Mouse (Mus musculus): ENCODE data around the gene Epop.

Gene Epop

GRCm38 (mm10) chr11:97628568-97629518 lies 659 bp downstream of the Epop start:
- DNase-seq (ENCODE audit: low read depth): no peak

GRCm38 (mm10) chr11:97628303-97628567 lies 1.3 kb downstream of the Epop start:
- DNase-seq (ENCODE audit: low read depth): no peak

- no peak for DNase-seq (ENCODE audit: low read depth)
Measured at GRCm38 (mm10) chr11:97627556-97628302, 1.8 kb downstream of the Epop start.

GRCm38 (mm10) chr11:97626850-97627249 lies 2.7 kb downstream of the Epop start:
- no peak for DNase-seq (ENCODE audit: low read depth)

DNA sequence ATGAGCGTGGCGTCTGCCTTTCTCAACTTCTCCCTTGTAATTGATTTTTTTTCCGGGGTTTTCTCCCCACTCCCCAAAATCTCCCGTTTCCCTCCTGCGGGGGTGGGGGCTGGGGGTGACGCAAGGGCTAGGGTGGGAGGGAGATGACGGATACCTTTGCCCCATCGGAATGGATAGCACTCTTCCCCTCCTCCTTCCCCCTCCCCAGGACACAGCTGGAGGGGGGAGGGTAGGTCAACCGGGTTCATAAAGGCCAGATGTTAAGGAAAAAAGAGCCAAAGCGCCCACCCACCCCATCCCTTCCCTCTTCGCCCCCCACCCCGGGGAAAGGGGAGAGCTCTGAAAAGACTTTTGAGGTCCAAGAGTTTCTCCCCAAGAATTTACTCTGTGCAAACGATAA lies 3.1 kb downstream of the Epop start:
- DNase-seq (ENCODE audit: low read depth): no peak

GRCm38 (mm10) chr11:97625551-97625950 lies 4.0 kb downstream of the Epop start:
- DNase-seq (ENCODE audit: low read depth): no peak

GRCm38 (mm10) chr11:97623166-97623565 lies 6.3 kb downstream of the Epop start:
- DNase-seq (ENCODE audit: low read depth): no peak

GRCm38 (mm10) chr11:97622440-97622839 lies 7.1 kb downstream of the Epop start:
- peak; percentile 66 for DNase-seq (ENCODE audit: low read depth)

- no peak for DNase-seq (ENCODE audit: low read depth)
Measured at GRCm38 (mm10) chr11:97619391-97619795, 10.1 kb downstream of the Epop start.

DNA sequence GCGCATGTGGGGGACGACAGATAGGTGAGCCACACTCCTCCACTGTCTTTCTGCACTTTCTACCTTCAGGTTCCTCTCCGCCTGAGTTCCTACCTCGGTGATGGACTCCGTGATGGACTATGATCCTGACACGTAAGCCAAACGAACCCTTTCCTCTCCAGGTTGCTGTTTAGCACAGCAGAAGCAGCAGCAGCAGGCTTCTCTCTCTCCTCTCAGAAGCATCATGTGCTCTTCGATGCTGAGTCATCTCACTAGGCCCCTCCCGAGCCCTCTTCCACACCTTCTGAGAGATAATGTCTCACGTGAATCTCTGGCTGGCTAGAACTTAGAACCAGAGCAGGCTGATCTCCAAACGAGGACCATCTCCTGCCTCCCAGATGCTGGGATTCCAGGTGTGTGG lies 11.1 kb downstream of the Epop start:
- DNase-seq (ENCODE audit: low read depth): no peak

- DNase-seq (ENCODE audit: low read depth): no peak
Measured at GRCm38 (mm10) chr11:97615276-97615675, 14.2 kb downstream of the Epop start.

- DNase-seq (ENCODE audit: low read depth): no peak
Measured at GRCm38 (mm10) chr11:97611076-97611475, 18.4 kb downstream of the Epop start.

DNA sequence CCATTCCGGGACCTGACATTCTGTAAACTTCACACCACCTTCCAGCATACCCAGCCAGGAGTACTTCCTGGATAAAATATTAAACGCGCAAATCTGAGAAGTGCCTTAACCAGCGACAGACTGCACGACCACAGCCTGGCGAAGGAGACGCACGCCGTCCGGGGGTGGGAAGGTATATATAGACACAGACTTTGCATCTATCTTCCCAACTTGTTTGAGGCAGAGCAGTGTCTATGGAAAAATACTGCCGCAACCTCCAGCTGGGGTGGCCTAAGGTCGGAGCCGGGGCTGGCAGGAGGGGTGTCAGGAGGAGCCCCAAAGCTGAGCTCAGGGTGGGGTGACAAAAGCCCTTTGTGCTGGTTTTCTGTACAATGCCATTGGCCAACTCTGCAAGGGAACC lies 19.8 kb downstream of the Epop start:
- DNase-seq (ENCODE audit: low read depth): no peak

- DNase-seq (ENCODE audit: low read depth): no peak
Measured at GRCm38 (mm10) chr11:97608933-97609332, 20.6 kb downstream of the Epop start.

DNA sequence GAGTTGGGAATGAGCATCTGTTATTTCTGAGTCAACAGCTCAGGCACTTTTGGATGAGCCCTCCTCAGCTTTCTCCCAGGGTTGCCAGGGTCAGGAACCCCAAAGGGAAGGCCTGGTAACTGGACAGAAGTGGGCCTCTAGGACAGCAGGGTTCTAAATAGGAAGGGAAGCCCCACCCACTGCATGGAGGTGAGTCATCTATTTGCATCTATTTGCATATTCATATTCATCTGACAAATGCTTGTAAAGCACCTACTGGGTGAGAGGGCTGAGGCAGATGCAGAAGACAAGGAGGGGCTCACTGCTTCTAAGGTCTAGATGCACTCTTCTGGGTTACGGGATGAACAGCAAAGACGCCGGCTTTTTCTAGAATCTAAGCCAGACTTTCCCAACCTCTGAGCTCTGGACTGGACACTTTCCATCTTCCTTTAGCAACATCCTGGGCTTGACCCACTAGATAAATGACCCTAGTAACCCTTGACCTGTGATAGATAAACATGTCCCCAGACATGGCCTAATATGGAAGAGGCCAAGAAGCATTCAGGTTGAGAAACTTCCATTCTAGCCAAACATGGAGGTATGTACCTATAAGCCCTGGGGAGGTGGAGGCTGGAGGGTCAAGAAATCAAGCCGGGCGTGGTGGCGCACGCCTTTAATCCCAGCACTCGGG lies 22.3 kb downstream of the Epop start:
- no peak for DNase-seq (ENCODE audit: low read depth)

DNA sequence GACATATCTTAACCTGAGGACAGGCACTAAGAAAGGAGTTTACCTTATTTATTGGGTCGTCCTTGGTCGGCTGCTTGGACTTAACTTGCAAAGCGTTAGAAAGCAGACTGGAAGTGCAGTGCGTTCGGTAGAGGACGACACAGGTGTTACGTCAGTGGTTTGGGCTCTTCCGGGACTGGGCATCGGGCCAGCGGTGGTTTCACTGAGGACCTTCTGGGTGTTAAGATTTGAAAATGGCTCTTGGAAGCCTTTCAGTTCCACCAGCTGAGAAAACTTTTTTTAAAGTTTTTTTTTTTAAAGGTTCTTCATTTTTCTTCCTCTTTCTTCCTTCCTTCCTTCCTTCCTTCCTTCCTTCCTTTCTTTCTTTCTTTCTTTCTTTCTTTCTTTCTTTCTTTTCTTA lies 25.6 kb downstream of the Epop start:
- DNase-seq (ENCODE audit: low read depth): no peak

- DNase-seq (ENCODE audit: low read depth): no peak
Measured at GRCm38 (mm10) chr11:97602223-97602622, 27.3 kb downstream of the Epop start.

GRCm38 (mm10) chr11:97599104-97599503 lies 30.4 kb downstream of the Epop start:
- no peak for DNase-seq (ENCODE audit: low read depth)

- no peak for DNase-seq (ENCODE audit: low read depth)
Measured at GRCm38 (mm10) chr11:97597945-97598691, 31.4 kb downstream of the Epop start.

GRCm38 (mm10) chr11:97594136-97594535 lies 35.4 kb downstream of the Epop start:
- DNase-seq (ENCODE audit: low read depth): no peak

- peak; percentile 25 for DNase-seq (ENCODE audit: low read depth)
Measured at GRCm38 (mm10) chr11:97591910-97592309, 37.6 kb downstream of the Epop start.
